Mouse (Mus musculus) limb, embryonic 14.5 days (tissue): ENCODE measurements around the gene Fam168a. TPM values are rescaled to one million over a fixed set of nuclear protein-coding genes. Genes with fewer than 3 reads are reported as not detected.

Source experiments
- ATAC-seq: fragments of 200-750 bp; cut with Nextera tagmentation; 2 replicates; pipeline ENCODE4 v1.8.0; 2017; ENCODE audit warnings: low read depth, moderate number of reproducible peaks, moderate TSS enrichment; ENCODE audit not compliant: low FRiP score
- DNase-seq: peaks from one replicate; pipeline ENCODE4 v3.0.0-alpha.2; 2015; ENCODE audit warnings: low spot score
- H3K27ac ChIP-seq: fragments of 300-500 bp; sonication (generic); replicated peaks from 2 replicates; pipeline ENCODE4 v1.5.1; 2014; ENCODE audit warnings: low read depth, mild to moderate bottlenecking, low read length, moderate library complexity, mixed read lengths
- H3K27me3 ChIP-seq: fragments of 300-500 bp; sonication (generic); 2 replicates; pipeline ENCODE4 v1.6.1; 2014; ENCODE audit warnings: low read length, mixed read lengths; ENCODE audit not compliant: control insufficient read depth, insufficient read depth
- H3K36me3 ChIP-seq: fragments of 300-500 bp; sonication (generic); 2 replicates; pipeline ENCODE4 v1.6.1; 2014; ENCODE audit warnings: mild to moderate bottlenecking, low read length, moderate library complexity, mixed read lengths; ENCODE audit not compliant: control insufficient read depth, insufficient read depth
- H3K4me1 ChIP-seq: fragments of 300-500 bp; sonication (generic); 2 replicates; pipeline ENCODE4 v1.6.1; 2014; ENCODE audit warnings: antibody characterized with exemption, low read length, mixed read lengths; ENCODE audit not compliant: control insufficient read depth, insufficient read depth
- H3K4me2 ChIP-seq: fragments of 300-500 bp; sonication (generic); replicated peaks from 2 replicates; pipeline ENCODE4 v1.6.1; 2014; ENCODE audit warnings: low read depth, mild to moderate bottlenecking, low read length, moderate library complexity; ENCODE audit not compliant: severe bottlenecking
- H3K4me3 ChIP-seq: fragments of 300-500 bp; sonication (generic); replicated peaks from 2 replicates; pipeline ENCODE4 v1.5.1; 2014; ENCODE audit warnings: low read length
- H3K9ac ChIP-seq: fragments of 300-500 bp; sonication (generic); 2 replicates; pipeline ENCODE4 v1.6.1; 2014; ENCODE audit warnings: mild to moderate bottlenecking, low read depth, low read length, moderate library complexity; ENCODE audit not compliant: severe bottlenecking
- H3K9me3 ChIP-seq: fragments of 300-500 bp; sonication (generic); 2 replicates; pipeline ENCODE4 v1.6.1; 2016; ENCODE audit warnings: low read length; ENCODE audit not compliant: control insufficient read depth
- POLR2A ChIP-seq: fragments of 200-500 bp; IDR thresholded peaks from 2 replicates; pipeline ENCODE4 v1.8.0; 2012; ENCODE audit warnings: inconsistent platforms, mild to moderate bottlenecking, moderate library complexity, borderline replicate concordance; ENCODE audit not compliant: insufficient read depth, insufficient read length; ENCODE audit errors: extremely low read depth
- WGBS: fragments of 180-500 bp; shearing (Covaris S2); extraction: QIAGEN DNeasy Blood & Tissue Kit; methylation state at CpG from one replicate; pipeline ENCODE4 v1.1.7; 2014; 5-methylcytosine and 5-hydroxymethylcytosine counted together
- polyA plus RNA-seq, 2 experiments: library from polyadenylated mRNA; depleted of rRNA in 1 of 2; stranded (reverse) in 1 of 2; unstranded in 1 of 2; fragments of >200 nt; fragmentation: Nextera tagmentation in 1 of 2; extraction: Ambion mirVana in 1 of 2; gene quantifications; 2 replicates each; pipeline versions ENCODE4 v1.2.1 to v1.2.3; 2012 to 2014

The Fam168a gene
- polyA plus RNA-seq, 2 experiments = 49.9 to 56.5 TPM

- TF ChIP-seq POLR2A = no peak
- Histone ChIP-seq H3K4me3 (no peak overlapping the region), H3K4me2 (no peak overlapping the region), H3K27ac (0 out of 2 replicates have a peak overlapping the region, but pooled peaks have one; percentile 19), H3K27me3 (no peaks in the 10 kb centered on the region), H3K36me3 (peaks cover 58% of the 10 kb centered on the region), H3K9ac (no peak overlapping the region), H3K4me1 (peaks cover 5% of the 10 kb centered on the region; the same call in 1 of the 2 replicates), H3K9me3 (no peaks in the 10 kb centered on the region)
- DNase-seq = no peak
- no peak for ATAC-seq
- WGBS = 86% methylated on average over 10 of the region's 10 CpGs
These were observed 130.2 kb downstream of the Fam168a start for GRCm38 (mm10) chr7:100836657-100837056.

- no peak for DNase-seq
- Histone ChIP-seq H3K27ac (no peak overlapping the region), H3K4me1 (peaks cover 5% of the 10 kb centered on the region; the same call in 1 of the 2 replicates), H3K36me3 (peaks cover 55% of the 10 kb centered on the region), H3K4me3 (no peak overlapping the region), H3K27me3 (no peaks in the 10 kb centered on the region), H3K9me3 (no peaks in the 10 kb centered on the region), H3K9ac (no peak overlapping the region), H3K4me2 (no peak overlapping the region)
- no peak for ATAC-seq
- TF ChIP-seq POLR2A = no peak
- 52% methylated on average over 1 of the region's 1 CpGs for WGBS
These were observed 131.3 kb downstream of the Fam168a start for GRCm38 (mm10) chr7:100837701-100838100.

GRCm38 (mm10) chr7:100839632-100840402 is 133.4 kb downstream of the Fam168a start:
- Histone ChIP-seq H3K27ac (no peak overlapping the region), H3K36me3 (peaks cover 37% of the 10 kb centered on the region), H3K4me3 (no peak overlapping the region), H3K9me3 (no peaks in the 10 kb centered on the region), H3K4me1 (peaks cover 5% of the 10 kb centered on the region; the same call in 1 of the 2 replicates), H3K27me3 (no peaks in the 10 kb centered on the region), H3K4me2 (no peak overlapping the region), H3K9ac (no peak overlapping the region)
- no peak for TF ChIP-seq POLR2A
- WGBS = 66% methylated on average over 6 of the region's 6 CpGs
- DNase-seq (no peak), ATAC-seq (no peak)

DNA sequence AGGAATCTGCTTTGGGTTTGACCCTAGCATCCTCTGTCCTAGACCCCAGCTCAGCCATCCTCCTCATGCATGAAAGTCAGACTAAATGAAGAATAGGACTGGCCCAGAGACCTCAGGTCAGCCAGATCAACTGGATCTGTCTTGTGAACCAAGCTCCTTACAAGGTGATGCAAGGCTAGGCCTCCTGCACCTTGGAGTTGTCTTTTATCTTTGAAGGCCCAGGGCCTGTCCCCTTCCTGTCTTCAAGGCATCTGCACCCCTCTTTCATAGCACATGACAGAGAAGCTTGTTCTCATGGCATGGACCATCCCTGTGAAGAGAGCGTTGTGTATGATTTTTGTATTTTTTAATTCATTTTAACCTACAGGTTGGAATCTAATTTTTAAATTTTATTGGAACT is 134.5 kb downstream of the Fam168a start:
- TF ChIP-seq POLR2A = no peak
- H3K4me3 ChIP-seq = no peak overlapping the region
- DNase-seq (no peak), ATAC-seq (no peak)
- H3K36me3 ChIP-seq = peaks cover 26% of the 10 kb centered on the region
- WGBS = 93% methylated on average over 1 of the region's 1 CpGs
- no peak overlapping the region for H3K4me2 ChIP-seq
- H3K9me3 ChIP-seq = no peaks in the 10 kb centered on the region
- H3K27me3 ChIP-seq = no peaks in the 10 kb centered on the region
- H3K27ac ChIP-seq = no peak overlapping the region
- no peak overlapping the region for H3K9ac ChIP-seq
- H3K4me1 ChIP-seq = peaks cover 11% of the 10 kb centered on the region

DNA sequence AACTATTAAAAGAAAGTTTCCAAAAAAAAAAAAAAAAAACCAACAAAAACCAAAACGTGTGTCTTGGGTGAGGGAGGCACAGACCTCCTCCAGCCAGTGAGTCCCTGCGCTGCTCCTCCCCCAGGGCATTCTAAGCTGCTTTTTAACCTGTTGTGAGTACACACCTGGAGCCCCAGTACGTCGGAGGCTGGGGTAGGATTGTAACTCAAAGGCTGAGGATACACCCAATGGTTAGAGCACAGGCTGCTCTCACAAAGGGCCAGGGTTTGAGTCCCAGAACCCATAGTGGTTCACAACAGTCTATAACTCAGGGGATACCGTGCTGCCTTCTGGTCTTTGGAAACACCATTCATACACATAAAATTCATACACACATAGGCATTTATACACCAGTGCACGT is 135.2 kb downstream of the Fam168a start:
- H3K4me3 ChIP-seq = no peak overlapping the region
- no peaks in the 10 kb centered on the region for H3K27me3 ChIP-seq
- no peak for ATAC-seq
- peaks cover 15% of the 10 kb centered on the region for H3K4me1 ChIP-seq
- peaks cover 21% of the 10 kb centered on the region for H3K36me3 ChIP-seq
- 86% methylated on average over 6 of the region's 6 CpGs for WGBS
- no peak overlapping the region for H3K27ac ChIP-seq
- H3K9me3 ChIP-seq = no peaks in the 10 kb centered on the region
- no peak for DNase-seq
- TF ChIP-seq POLR2A = no peak
- H3K4me2 ChIP-seq = no peak overlapping the region
- no peak overlapping the region for H3K9ac ChIP-seq

- no peak for TF ChIP-seq POLR2A
- no peak overlapping the region for H3K4me2 ChIP-seq
- no peak for DNase-seq
- H3K27ac ChIP-seq = no peak overlapping the region
- 87% methylated on average over 5 of the region's 5 CpGs for WGBS
- no peak overlapping the region for H3K4me3 ChIP-seq
- H3K36me3 ChIP-seq = peaks cover 16% of the 10 kb centered on the region
- H3K9me3 ChIP-seq = no peaks in the 10 kb centered on the region
- H3K9ac ChIP-seq = no peak overlapping the region
- H3K27me3 ChIP-seq = no peaks in the 10 kb centered on the region
- H3K4me1 ChIP-seq = peaks cover 15% of the 10 kb centered on the region
- ATAC-seq = no peak
These were observed 135.7 kb downstream of the Fam168a start for GRCm38 (mm10) chr7:100842175-100842574.
